Mouse (Mus musculus): Measurements from ENCODE around the gene Tmem9b. TPM values are rescaled to one million over a fixed set of nuclear protein-coding genes. Genes with fewer than 3 reads are reported as not detected.

Tmem9b gene
- total RNA-seq (2021): 10 to 100 TPM; 51.0 to 57.8 TPM

GRCm38 (mm10) chr7:109752008-109752925 lies at the start of gene Tmem9b:
Gene Tmem9b (minus strand): TSS chr7:109752875.
- intact Hi-C loops (cut with DNase I): no loop called here
- DNase-seq: peak; percentile 78

- no peak for DNase-seq
- intact Hi-C loops (cut with DNase I): loop anchor here (10.0 kb wide), 1 partner anchor 84 kb away; no protein-coding TSS in a partner anchor
Observed at GRCm38 (mm10) chr7:109800626-109801025, 48.0 kb upstream of the Tmem9b start.

- no peak for DNase-seq
- intact Hi-C loops (cut with DNase I): no loop called here
Observed at GRCm38 (mm10) chr7:109799168-109799567, 46.5 kb upstream of the Tmem9b start.

GRCm38 (mm10) chr7:109795564-109795963 lies 42.9 kb upstream of the Tmem9b start:
- DNase-seq: no peak
- intact Hi-C loops (cut with DNase I): no loop called here

- intact Hi-C loops (cut with DNase I): no loop called here
- DNase-seq: no peak
Observed at GRCm38 (mm10) chr7:109794556-109794955, 41.9 kb upstream of the Tmem9b start.

GRCm38 (mm10) chr7:109792759-109793158 lies 40.1 kb upstream of the Tmem9b start:
- peak; percentile 58 for DNase-seq
- intact Hi-C loops (cut with DNase I): no loop called here

GRCm38 (mm10) chr7:109790818-109791217 lies 38.1 kb upstream of the Tmem9b start:
- DNase-seq: no peak
- intact Hi-C loops (cut with DNase I): no loop called here

GRCm38 (mm10) chr7:109787860-109788259 lies 35.2 kb upstream of the Tmem9b start:
- intact Hi-C loops (cut with DNase I): no loop called here
- no peak for DNase-seq

GRCm38 (mm10) chr7:109783281-109783680 lies 30.6 kb upstream of the Tmem9b start:
- intact Hi-C loops (cut with DNase I): no loop called here

GRCm38 (mm10) chr7:109781470-109782203 lies 29.0 kb upstream of the Tmem9b start, which contains the start of gene Nrip3:
Gene Nrip3 (minus strand): TSS chr7:109782025.
- DNase-seq: peak; percentile 85
- intact Hi-C loops (cut with DNase I): no loop called here

More at GRCm38 (mm10) chr7:109783281-109783680, 30.6 kb upstream of the Tmem9b start:
- DNase-seq: peak; percentile 60

GRCm38 (mm10) chr7:109781087-109781469 lies 28.4 kb upstream of the Tmem9b start:
- intact Hi-C loops (cut with DNase I): no loop called here
- DNase-seq: no peak

- no peak for DNase-seq
- intact Hi-C loops (cut with DNase I): no loop called here
Observed at GRCm38 (mm10) chr7:109772251-109772650, 19.6 kb upstream of the Tmem9b start.

GRCm38 (mm10) chr7:109768699-109769383 lies 16.2 kb upstream of the Tmem9b start:
- intact Hi-C loops (cut with DNase I): no loop called here
- DNase-seq: no peak

GRCm38 (mm10) chr7:109767575-109768350 lies 15.1 kb upstream of the Tmem9b start:
- no peak for DNase-seq
- intact Hi-C loops (cut with DNase I): no loop called here

- intact Hi-C loops (cut with DNase I): no loop called here
- no peak for DNase-seq
Observed at GRCm38 (mm10) chr7:109764009-109764408, 11.3 kb upstream of the Tmem9b start.

GRCm38 (mm10) chr7:109756291-109756690 lies 3.6 kb upstream of the Tmem9b start:
- DNase-seq: no peak
- intact Hi-C loops (cut with DNase I): no loop called here

GRCm38 (mm10) chr7:109754034-109754433 lies 1.4 kb upstream of the Tmem9b start:
- intact Hi-C loops (cut with DNase I): no loop called here
- no peak for DNase-seq

GRCm38 (mm10) chr7:109751427-109752007 lies 1.2 kb downstream of the Tmem9b start:
- intact Hi-C loops (cut with DNase I): no loop called here
- no peak for DNase-seq

- DNase-seq: no peak
- intact Hi-C loops (cut with DNase I): loop anchor here (10.0 kb wide), 1 partner anchor 307 kb away; no protein-coding TSS in a partner anchor
Observed at GRCm38 (mm10) chr7:109747747-109748146, 4.9 kb downstream of the Tmem9b start.

- no peak for DNase-seq
- intact Hi-C loops (cut with DNase I): loop anchor here (10.0 kb wide), 1 partner anchor 313 kb away; no protein-coding TSS in a partner anchor
Observed at GRCm38 (mm10) chr7:109741703-109742102, 11.0 kb downstream of the Tmem9b start.
